Mouse (Mus musculus) cerebellum, adult (tissue): ENCODE measurements around the gene Nhlh2.

Experiments used
- ATAC-seq: cut with Nextera tagmentation; 2 replicates; pipeline ENCODE4 v1.9.2; 2017; ENCODE audit warnings: mild to moderate bottlenecking, moderate library complexity, mixed read lengths; ENCODE audit not compliant: insufficient number of reproducible peaks, low FRiP score, low TSS enrichment

The Nhlh2 gene

DNA sequence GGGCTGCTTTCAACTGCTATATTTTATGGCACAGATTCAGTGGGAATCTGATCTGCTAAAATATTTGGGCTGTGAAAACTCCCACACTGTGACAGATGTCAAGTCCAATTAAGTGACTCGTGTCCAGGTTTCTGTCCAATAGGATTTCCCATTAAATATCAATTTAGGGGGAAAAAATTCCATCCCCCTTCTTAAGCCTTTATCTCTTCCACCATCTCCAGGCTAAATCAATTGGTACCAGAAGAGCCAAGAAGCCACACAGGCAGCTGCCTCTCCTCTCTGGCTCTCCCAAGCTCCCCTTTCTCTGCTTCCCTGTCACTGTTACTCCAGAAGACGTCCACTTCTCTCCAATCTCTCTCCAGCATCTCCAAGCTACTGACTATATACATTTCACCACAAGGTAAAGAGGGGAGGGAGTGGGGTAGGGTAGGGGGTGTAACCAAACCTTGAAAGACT, at the start of gene Nhlh2:
Gene Nhlh2 (plus strand): TSS at position 151 of the 456 bp plus-strand sequence.
- ATAC-seq: no peak

DNA sequence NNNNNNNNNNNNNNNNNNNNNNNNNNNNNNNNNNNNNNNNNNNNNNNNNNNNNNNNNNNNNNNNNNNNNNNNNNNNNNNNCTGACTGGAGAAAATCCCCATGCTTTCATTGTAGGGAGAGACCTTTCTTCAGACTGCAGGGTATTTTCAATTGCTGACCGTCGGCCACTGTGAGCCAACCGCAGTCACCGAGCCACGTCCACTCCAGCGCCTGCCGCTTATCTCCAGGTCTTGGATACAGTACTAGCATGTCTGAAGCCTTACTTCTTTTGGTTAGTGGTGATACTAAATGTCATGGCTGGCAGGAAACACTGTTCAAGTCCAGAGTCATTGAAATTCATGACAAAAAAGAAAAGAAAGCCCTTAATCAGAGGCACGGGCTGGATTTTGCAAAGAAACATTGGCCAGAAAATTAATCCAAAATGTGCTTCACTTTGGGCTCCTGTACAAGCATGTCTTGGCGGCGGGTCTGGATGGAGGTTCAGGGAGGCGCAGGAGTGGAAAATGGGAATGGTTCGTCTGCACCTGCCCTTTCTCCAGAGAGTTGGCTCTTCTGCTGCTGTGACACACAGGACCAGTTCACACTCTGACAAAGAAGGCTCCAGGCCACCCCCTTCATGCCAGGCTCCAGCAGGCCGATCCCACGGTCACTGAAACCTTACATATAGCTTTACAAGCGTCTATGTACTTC, 48.6 kb upstream of the Nhlh2 start:
- ATAC-seq: no peak

DNA sequence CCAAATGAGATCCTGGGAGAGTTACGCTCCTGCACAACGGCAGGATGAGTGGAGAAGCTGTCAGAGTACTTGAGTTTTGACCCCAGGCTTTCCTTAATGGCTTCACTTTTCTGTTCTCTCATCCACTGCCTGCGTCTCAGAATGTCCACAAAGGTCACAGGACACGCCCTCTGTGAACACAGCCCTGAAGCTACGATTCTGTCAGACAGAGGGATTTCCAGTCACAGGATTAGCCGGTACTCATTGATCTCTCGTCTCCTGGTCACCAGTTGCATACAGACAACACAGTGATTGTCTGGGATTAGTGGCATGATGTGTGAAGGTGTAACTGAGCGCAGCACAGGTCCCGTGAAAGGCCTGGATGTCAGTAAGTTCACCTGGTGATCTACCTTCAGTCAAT, 46.4 kb upstream of the Nhlh2 start:
- ATAC-seq: no peak

DNA sequence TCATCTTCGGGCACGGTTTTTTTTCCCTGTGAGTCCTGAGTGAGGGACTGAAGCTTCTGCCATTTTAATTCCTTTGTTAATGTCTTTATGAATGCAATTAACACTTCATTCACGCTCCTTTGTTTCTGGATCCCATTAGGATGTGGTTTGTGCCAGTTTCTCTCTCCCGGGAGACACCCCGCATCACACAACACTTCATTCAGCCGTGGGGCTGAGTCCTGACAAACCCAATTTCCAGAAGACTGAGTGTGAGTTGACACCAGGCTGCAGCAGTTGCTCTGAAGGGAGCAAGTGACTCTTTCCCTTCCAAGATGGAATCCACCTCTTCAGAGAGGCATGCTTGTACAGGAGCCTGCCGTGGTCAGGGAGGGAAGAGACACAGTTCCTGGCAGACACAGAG, 45.5 kb upstream of the Nhlh2 start:
- no peak for ATAC-seq

DNA sequence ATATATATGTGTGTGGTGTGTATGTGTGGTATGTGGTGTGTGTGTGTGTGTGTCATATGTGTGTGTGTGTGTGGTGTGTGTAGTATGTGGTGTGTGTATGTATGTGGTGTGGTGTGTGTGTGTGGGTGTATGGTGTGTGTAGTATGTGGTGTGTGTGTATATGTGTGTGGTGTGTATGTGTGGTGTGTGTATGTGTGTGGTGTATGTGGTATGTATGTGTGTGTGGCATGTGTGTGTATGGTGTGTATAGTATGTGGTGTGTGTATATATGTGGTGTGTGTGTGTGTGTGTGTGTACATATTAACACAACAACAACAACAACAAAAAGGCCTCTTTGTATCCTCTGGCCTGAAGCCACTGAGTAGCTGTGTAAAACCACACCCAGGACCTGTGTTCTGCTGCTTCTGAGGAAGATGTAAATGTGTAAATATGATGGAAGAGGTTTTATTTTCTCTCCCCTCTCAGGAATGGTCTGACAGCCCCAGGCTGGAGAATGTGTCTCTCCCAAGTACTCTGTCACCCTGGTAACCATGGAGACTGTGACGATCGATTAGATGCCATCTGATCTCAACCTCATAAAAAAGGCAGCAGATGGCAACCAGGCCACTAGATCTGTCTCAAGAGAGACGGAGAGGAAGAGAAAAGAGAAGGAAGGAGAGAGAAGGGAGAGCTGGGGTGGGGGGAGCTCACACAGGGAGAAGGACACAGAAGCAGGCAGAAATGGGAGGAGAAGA, 42.9 kb upstream of the Nhlh2 start:
- no peak for ATAC-seq

DNA sequence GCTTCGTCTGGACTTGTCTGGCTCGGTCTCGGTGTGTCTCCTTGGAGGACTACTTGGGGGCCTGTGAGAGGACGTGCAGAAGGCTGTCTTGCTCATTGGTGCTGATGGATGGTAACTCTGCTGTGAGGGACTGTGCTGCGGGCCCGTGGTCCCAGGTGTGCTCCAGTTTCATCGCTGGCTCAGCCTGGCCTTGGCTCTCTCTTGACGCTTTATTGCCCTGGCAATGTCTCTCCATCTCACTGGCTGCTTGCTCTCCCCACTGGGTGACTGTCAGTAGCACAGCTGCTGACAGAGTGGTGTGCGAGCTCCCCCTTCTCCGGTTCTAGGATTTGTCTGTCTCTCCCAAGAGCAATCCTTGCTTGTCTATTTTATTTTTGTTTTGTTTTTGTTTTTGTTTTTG, 34.5 kb upstream of the Nhlh2 start:
- ATAC-seq: no peak

DNA sequence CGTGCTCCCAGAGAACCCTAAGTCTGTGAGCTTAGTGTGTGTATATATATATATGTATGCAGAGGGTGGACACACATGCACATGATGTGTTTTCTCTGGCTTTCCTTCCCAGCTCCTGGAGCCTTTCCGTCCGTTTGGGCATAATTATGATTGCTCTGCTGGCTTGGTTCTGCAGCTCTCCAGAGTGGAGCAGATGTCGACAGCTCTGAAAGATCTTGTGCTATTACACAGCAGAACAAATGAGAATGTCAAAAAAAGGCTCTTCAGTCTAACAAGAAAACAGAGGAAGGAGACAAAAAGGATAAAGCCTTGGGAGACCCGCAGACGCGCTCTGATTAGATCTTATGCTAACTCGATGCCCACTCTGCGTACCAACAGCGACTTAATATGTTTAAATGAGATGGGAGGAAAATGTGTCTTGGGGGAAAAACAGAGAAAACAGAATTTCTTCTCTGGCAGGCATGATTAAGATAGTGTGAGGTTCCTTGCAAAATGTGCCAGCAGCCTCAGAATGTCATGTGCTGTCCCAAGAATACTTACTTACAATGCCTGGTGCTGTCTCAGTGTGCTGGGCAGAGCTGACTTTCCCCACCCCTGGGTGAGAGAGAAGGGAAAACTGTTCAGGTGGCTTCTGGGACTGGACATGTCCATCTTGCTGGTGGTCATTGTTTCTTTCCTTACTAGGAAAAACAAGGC, 31.4 kb upstream of the Nhlh2 start:
- ATAC-seq: no peak

DNA sequence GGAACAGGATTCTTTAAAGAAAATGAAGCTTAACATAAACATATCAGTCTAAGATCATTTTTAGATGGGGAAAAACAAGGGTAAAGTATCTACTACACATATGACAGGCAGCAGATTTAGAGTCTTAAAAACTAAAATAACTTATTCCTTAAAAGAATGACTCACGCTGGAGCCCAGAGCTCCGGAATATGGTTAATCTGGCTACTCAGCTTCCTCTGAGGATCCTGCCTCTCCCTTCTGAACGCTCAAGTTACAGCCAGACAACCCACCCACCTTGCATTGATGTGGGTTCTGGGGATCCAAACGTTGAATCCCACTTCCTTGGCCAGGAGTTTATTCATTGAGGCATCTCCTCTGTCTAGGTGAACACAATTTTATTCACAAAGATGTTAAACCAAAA, 26.0 kb upstream of the Nhlh2 start:
- ATAC-seq: no peak

DNA sequence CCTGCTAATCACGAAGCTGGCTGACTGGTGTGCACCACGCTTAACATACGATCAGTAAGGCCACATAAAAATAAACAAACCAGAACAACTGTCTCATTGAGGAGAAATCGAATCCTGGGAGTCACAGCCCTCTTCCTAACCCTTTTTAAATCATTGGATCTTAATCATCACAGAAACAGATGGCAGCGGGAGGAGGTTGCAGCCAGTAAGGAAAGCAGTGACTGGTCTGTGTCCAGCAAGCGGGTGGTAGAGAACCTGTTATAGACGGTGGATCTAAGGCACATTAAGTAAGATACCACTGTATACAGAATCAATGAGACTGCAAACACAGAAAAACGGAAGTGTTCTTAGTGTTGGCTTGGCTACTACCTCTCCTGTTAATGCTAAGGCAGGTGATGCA, 24.2 kb upstream of the Nhlh2 start:
- peak; percentile 40; the same call in 1 of the 2 replicates for ATAC-seq

DNA sequence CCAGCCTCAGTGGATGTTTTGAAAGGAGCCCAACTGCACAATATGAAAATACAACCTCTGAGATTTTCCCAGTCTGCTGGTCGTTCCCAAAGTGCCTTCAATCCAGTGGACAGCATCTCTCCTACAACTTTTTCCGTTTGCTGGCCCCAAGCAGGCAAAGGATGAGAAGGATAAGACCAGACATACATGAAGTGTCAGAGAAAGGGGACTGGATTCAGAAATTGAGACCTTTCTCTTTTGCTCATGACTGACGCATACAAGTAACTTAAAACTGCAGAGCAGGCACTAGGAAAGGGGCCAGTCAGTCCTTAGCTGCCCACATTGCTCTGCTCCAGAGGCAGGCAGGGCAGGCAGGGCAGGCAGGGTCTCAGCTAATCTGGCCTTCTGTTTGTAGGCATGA, 19.7 kb upstream of the Nhlh2 start:
- ATAC-seq: no peak

DNA sequence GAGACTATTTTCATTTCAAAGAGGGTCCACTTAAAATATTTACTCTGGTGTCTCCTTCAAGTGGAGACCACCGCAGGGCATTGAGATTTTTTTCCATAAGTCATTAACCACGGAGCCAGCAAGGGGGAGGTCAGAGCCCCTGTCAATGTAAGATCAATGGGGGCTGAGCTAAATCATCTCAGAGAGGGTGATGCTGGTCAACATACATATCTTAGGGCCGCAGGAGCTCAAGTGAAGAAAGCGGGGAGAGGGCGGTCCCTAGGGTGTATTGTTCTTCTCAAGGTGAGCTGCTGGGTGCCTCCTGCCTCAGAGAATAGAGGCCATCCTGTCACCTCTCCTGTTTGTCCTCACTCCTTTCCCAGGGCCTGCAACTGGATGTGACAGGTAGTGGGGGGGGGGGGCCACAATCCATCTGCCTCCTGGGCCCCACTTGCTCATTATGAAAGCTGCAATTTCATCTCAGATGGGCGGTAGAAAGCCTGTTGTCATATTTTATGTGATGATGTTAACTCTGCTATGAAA, 18.8 kb upstream of the Nhlh2 start:
- ATAC-seq: no peak

DNA sequence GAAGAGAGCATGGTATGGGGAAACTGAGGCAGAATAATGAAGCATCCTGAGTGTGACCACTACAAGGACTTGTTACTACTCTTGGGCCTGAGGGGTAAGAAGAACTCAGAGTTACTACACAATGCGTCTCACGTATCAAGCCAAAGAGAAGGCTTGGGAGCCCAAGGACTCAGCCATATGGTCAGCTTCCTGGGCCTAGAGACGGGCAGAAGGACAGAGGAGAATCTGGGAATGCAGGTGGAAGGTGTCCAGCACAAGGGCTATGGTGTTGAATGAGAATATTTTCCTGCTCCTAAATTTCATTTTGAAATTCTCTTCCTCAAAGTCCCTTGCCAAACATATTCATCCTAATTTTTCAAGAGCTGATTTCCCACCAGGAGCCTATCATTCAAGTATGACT, 12.0 kb upstream of the Nhlh2 start:
- ATAC-seq: no peak

DNA sequence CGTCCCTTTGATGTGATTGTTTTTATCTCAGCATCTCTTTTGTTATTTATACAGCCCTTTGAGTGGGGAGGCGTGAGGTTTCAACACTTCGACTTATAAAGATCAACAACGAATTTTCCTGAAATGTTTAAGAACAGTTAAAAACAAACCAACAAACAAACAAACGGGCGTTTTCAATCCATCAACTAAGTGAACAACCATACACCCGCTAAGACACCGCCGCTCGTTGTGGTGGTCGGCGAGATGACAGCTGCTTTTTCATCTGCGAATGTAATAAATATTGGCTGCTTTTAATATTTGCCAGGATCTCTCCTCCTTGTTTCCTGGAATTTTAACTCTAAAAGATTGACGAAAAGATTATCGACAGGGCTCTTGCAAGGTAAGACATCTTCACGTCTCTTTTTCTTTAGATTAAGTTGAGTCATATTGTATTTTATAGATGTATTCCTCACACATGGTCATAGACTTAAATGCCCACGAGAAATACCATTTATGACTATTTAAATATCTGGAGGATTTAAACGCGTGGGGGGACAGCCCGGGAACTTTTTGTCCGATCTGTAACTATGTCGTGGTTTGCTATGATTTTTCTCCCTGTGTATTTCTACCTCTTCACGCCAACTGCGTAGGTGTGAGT, 923 bp downstream of the Nhlh2 start:
- no peak for ATAC-seq

DNA sequence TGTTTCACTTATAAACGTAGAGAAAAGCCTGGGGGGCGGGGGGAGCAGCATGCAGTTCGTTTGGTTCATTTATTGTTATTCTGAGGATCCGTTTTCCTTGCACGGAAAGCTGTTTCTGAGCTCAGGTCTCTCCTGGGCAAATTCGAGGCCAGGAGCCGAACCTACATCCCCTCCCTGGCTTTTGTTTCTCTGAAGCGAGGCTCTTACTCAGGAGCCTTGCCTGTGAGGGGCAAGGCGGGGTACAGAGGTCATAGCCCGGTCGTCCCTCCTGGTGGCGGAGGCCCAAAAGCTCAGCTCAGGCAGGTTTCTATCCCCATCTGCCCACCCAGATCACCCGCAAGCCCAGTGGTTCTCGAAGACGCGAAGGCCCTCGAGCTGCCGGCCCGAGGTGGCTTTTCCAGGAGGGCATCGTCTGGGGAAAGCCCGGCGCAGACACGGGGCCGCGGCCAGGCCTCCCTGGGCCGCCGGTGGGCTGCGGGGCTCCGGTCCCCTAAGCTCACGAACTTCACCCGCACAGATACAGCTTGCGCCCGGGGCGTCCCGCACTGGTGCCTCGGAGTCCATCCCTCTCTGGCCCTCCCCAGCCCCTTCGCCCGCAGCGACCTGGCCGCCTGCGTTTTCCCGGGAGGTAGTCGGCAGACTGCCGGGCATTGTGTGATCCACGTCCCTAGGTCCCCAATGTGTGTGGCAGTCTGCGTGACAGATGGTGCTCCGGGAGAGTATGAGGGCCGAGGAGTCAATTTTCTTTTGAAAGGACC, 1.6 kb downstream of the Nhlh2 start:
- ATAC-seq: peak; percentile 59

DNA sequence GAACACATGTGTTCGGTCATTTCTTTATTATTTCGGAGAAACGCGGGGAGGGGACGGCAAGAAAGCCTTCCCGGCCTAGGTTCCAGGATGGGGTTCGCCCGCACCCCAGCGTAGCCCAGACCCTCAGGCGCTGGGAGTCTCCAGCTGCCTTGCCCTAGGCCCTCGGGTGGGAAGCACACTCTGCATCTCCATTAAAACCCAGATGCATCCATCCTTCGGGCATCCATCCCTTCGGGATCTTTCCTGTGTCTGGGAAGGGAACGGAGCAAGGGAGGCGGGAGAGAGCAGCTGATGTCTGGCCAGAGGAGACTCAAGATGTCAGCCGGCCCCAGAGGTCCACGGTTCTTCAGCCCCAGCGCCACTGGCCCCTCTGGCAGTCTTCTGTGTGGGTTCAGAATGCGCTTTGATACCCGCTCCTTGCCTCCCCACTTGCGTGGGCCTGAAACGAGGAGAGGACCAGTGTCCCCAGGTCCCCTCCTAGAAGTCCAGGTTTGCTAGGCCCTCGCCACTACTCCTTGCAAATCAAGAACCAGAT, 2.3 kb downstream of the Nhlh2 start:
- 0 out of 2 replicates have a peak, but pooled peaks have one; percentile 28 for ATAC-seq

DNA sequence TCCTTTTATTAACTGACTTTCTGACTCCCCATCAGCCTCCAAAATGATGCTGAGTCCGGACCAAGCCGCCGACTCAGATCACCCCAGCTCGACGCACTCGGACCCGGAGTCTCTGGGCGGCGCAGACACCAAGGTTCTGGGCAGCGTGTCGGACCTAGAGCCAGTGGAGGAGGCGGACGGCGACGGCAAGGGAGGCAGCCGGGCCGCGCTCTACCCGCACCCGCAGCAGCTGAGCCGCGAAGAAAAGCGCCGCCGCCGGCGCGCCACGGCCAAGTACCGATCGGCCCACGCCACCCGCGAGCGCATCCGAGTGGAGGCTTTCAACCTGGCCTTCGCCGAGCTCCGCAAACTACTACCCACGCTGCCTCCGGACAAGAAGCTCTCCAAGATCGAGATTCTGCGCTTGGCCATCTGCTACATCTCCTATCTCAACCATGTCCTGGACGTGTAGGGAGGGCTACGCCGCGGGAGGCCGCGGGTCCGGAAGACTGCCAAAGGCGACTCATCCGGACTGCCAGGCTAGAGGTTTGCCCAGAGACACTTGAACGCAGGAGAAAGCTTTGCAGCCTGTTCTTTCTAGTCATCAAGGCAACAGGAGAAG, 2.8 kb downstream of the Nhlh2 start:
- peak; percentile 72 for ATAC-seq

DNA sequence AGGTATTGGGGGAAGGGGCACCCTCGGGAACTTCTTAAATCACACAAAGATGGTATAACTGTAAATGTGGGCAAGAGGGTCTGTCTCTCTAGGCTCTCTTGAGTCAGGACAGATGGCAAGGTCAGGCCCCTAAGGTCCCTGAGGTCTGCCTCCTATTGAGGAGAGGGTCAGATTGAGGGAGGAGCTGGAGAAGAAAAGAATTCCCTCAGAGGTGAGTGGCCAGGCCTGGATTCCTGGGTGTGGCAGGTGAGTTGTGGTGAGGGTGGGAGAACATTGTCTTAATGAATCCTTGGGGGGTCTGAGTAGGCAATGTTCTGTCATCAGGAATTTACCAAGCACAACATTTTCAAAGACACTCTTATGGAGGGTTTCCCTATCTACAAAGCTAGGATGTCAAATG, 10.7 kb downstream of the Nhlh2 start:
- no peak for ATAC-seq

DNA sequence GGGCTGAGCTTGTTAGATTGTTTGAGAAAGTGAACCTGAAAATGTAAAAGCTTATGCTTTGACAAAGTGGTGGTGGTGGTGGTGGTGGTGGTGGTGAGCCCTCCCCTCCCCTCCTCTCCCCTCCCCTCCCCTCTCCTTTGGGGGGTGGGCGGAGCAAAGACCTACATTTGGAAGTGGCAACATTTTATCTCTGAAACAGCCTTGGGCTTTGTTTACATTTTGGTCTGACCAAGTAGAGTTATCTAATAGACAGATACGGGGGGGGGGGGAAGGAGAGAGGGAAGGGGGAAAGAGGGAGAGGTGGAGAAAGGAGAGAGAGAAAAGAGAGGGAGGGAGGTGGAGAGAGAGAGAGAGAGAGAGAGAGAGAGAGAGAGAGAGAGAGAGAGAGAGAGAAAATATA, 12.8 kb downstream of the Nhlh2 start:
- ATAC-seq: no peak

DNA sequence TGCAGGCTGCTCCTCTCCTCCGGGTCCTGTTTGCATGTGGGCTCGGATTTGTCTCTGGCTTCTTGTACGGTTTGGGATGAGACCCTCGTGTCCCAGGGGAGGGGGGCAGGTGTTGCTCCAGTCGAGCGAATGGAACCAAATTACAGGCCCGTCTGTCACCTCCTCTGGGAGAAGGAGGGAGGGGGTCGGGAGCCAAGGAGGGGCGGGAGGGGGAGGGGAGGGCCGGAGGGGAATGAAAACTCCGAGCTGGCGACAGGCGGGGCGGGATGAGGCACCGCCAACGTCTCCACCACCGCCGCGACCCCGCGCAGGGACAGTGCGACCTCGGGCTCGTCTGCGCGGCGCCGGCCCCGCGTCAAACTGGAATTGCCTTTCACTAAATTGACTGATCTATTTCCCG, 13.5 kb downstream of the Nhlh2 start:
- no peak for ATAC-seq
